Mouse (Mus musculus) liver, adult 2 months (tissue): Measurements from ENCODE around the gene Vstm2a.

Source experiments
- CTCF ChIP-seq: fragments of 200-500 bp; IDR thresholded peaks from 2 replicates; pipeline ENCODE4 v1.5.1; 2011; ENCODE audit warnings: low read depth, low read length, control low read depth
- POLR2A ChIP-seq: fragments of 200-500 bp; IDR thresholded peaks from 2 replicates; pipeline ENCODE4 v1.6.1; 2011; ENCODE audit warnings: low read length, control low read depth; ENCODE audit not compliant: insufficient read depth; ENCODE audit errors: extremely low read depth

GRCm38 (mm10) chr11:16260764-16261578 lies 3.4 kb downstream of the Vstm2a start:
- TF ChIP-seq CTCF, result peak; percentile 62
- TF ChIP-seq POLR2A, result no peak
